Mouse (Mus musculus) natural killer cell, adult 2 months (primary cell): ENCODE measurements around the gene Ces4a.
A peak's percentile ranks its signal among the peaks of the same experiment; 100 is the strongest.
"Not testable (repeated sequence)": the region's sequence is repeated elsewhere in the genome, so short reads cannot be mapped to it uniquely, and the experiment has no call there.

Experiments used
- DNase-seq, 2 experiments: peaks; one replicate each; pipeline ENCODE4 v3.0.0; 2022; ENCODE audit warnings: low spot score in 2 of 2

The Ces4a gene

GRCm38 (mm10) chr8:105131509-105131908 is at the start of gene Ces4a:
Ces4a (plus strand) TSS chr8:105131800.
- no peak for DNase-seq

- no peak for DNase-seq
Observed at GRCm38 (mm10) chr8:105083449-105084050, 48.0 kb upstream of the Ces4a start, which contains the start of gene Ces3b. Ces3b (plus strand) TSS chr8:105083753.

- not testable (repeated sequence) for DNase-seq
Observed at GRCm38 (mm10) chr8:105088166-105088565, 43.4 kb upstream of the Ces4a start.

- no peak for DNase-seq
Observed at GRCm38 (mm10) chr8:105088581-105088980, 43.0 kb upstream of the Ces4a start.

- no peak for DNase-seq
Observed at GRCm38 (mm10) chr8:105093992-105094391, 37.6 kb upstream of the Ces4a start.

- not testable (repeated sequence) for DNase-seq
Observed at GRCm38 (mm10) chr8:105102101-105102785, 29.4 kb upstream of the Ces4a start.

GRCm38 (mm10) chr8:105103701-105104100 is 27.9 kb upstream of the Ces4a start:
- DNase-seq = not testable (repeated sequence)

GRCm38 (mm10) chr8:105104220-105104619 is 27.4 kb upstream of the Ces4a start:
- DNase-seq = no peak

GRCm38 (mm10) chr8:105129864-105130263 is 1.7 kb upstream of the Ces4a start:
- no peak for DNase-seq

GRCm38 (mm10) chr8:105138423-105138822 is 6.8 kb downstream of the Ces4a start:
- peak; percentile 50 to 68 for DNase-seq

- no peak for DNase-seq
Observed at GRCm38 (mm10) chr8:105142395-105142794, 10.8 kb downstream of the Ces4a start.

GRCm38 (mm10) chr8:105151654-105152053 is 20.1 kb downstream of the Ces4a start:
- DNase-seq = no peak

- no peak for DNase-seq
Observed at GRCm38 (mm10) chr8:105152623-105153398, 21.2 kb downstream of the Ces4a start.

GRCm38 (mm10) chr8:105154316-105154715 is 22.7 kb downstream of the Ces4a start:
- no peak for DNase-seq

- no peak for DNase-seq
Observed at GRCm38 (mm10) chr8:105155091-105155745, 23.6 kb downstream of the Ces4a start.

GRCm38 (mm10) chr8:105157555-105157954 is 26.0 kb downstream of the Ces4a start:
- DNase-seq = peak; percentile 43 to 61

- DNase-seq = no peak
Observed at GRCm38 (mm10) chr8:105158084-105158483, 26.5 kb downstream of the Ces4a start.

GRCm38 (mm10) chr8:105161121-105161652 is 29.6 kb downstream of the Ces4a start:
- DNase-seq = no peak

GRCm38 (mm10) chr8:105164272-105164902 is 32.8 kb downstream of the Ces4a start:
- no peak for DNase-seq

- no peak for DNase-seq
Observed at GRCm38 (mm10) chr8:105165191-105165590, 33.6 kb downstream of the Ces4a start.

- DNase-seq = no peak
Observed at GRCm38 (mm10) chr8:105167116-105167515, 35.5 kb downstream of the Ces4a start.
